Mouse (Mus musculus) naive thymus-derived CD4-positive, alpha-beta T cell, adult 5 months (primary cell): Measurements from ENCODE around the gene Cnpy1. TPM values are rescaled to one million over a fixed set of nuclear protein-coding genes. Genes with fewer than 3 reads are reported as not detected.

Experiments used
- polyA plus RNA-seq: library from polyadenylated mRNA; unstranded; fragments of 100-300 nt; shearing (Covaris generic); gene quantifications from one replicate; pipeline ENCODE4 v1.2.1, GENCODE M21; 2017

Cnpy1 gene
- not detected for polyA plus RNA-seq

GRCm38 (mm10) chr5:28245574-28245973, at the start of gene Cnpy1:
Gene Cnpy1 (minus strand): TSS chr5:28245806.

GRCm38 (mm10) chr5:28165358-28166255, 80.0 kb downstream of the Cnpy1 start, which contains the start of gene En2:
Gene En2 (plus strand): TSS chr5:28165694.

Other genes with a start within 250 kb of the Cnpy1 start
- 89.8 TPM for gene Insig1, start 174.4 kb downstream of the Cnpy1 start, polyA plus RNA-seq
- gene En2, start 80.1 kb downstream of the Cnpy1 start, polyA plus RNA-seq: not detected
- gene Rbm33, start 71.3 kb upstream of the Cnpy1 start, polyA plus RNA-seq: 123 TPM
- gene Shh, start 221.4 kb upstream of the Cnpy1 start, polyA plus RNA-seq: not detected